Mouse (Mus musculus): ENCODE results near the gene Etl4.

DNA sequence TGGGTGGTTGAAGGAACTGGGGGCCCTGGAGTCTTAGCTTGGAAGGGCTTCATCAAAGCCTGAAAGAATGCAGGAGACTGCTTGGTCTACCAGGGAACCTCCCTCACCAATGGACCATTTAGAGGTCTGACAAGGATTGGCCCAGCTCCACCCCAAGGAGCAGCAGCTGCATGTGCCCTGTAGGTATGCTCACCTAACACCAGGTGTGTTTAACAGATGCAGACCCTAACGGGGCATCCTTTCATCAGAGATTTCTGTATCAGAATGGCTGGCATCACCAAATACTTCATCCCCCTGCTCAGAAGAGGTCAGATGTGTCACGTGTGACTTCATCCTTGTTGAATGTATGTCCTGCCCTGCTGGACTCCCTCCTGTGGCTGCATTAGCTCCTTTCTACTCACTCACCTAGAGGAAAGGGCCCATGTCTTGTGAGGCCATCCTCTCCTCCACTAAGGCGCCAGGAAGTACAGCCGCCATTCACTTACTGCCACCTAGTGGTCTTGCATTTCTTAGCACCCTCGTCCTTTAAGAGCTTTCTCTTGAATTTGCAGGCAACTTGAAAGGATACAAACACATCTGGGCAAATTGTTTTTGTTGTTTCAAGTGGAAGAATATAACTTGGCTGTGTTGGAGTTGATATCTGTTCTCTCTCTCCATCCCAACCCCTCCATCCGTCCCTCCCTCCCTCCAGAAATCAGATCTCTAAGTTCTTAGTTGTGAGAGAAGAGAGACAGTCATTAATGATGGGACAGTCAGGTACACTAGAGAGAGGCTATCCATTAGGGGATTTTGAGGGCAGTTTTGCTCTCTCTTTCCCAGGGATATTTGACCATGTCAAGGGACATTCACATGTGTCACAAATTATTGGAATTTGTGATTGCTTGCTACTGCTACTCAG is 870.2 kb downstream of the Etl4 start:
- TF ChIP-seq CTCF (IDR thresholded peaks at IDR 0.05; ENCODE audit: low read depth, low read length), result peak; percentile 69
- no peak for TF ChIP-seq POLR2A (IDR thresholded peaks at IDR 0.05; ENCODE audit: extremely low read depth, insufficient read depth, low read length)
